Mouse (Mus musculus) 3T3-L1 (cell line): ENCODE results near the gene Gcfc2.

Experiments
- DNase-seq: peaks from one replicate; pipeline ENCODE4 v3.0.0-alpha.2; 2015; ENCODE audit warnings: low read depth, low spot score

Gcfc2 gene

GRCm38 (mm10) chr6:81975971-81976621 lies 52.6 kb downstream of the Gcfc2 start:
- DNase-seq = peak; percentile 86

GRCm38 (mm10) chr6:81979286-81979685 lies 55.8 kb downstream of the Gcfc2 start:
- DNase-seq = no peak

GRCm38 (mm10) chr6:81986171-81986570 lies 62.7 kb downstream of the Gcfc2 start:
- no peak for DNase-seq

- peak; percentile 20 for DNase-seq
These were observed 63.1 kb downstream of the Gcfc2 start for GRCm38 (mm10) chr6:81986599-81986998.

- peak; percentile 87 for DNase-seq
These were observed 63.5 kb downstream of the Gcfc2 start for GRCm38 (mm10) chr6:81987010-81987409.

GRCm38 (mm10) chr6:81987580-81987979 lies 64.1 kb downstream of the Gcfc2 start:
- DNase-seq = peak; percentile 35

- no peak for DNase-seq
These were observed 64.9 kb downstream of the Gcfc2 start for GRCm38 (mm10) chr6:81988341-81988740.

- DNase-seq = no peak
These were observed 66.8 kb downstream of the Gcfc2 start for GRCm38 (mm10) chr6:81990049-81990810.
